Mouse (Mus musculus) right cerebral cortex, adult 2 months (tissue): ENCODE data around the gene Agpat3.
A peak's percentile ranks its signal among the peaks of the same experiment; 100 is the strongest.

Experiments
- DNase-seq, 2 experiments: peaks; one replicate each; pipeline ENCODE4 v3.0.0; 2021 to 2022; ENCODE audit warnings: low spot score in 2 of 2

Gene Agpat3

DNA sequence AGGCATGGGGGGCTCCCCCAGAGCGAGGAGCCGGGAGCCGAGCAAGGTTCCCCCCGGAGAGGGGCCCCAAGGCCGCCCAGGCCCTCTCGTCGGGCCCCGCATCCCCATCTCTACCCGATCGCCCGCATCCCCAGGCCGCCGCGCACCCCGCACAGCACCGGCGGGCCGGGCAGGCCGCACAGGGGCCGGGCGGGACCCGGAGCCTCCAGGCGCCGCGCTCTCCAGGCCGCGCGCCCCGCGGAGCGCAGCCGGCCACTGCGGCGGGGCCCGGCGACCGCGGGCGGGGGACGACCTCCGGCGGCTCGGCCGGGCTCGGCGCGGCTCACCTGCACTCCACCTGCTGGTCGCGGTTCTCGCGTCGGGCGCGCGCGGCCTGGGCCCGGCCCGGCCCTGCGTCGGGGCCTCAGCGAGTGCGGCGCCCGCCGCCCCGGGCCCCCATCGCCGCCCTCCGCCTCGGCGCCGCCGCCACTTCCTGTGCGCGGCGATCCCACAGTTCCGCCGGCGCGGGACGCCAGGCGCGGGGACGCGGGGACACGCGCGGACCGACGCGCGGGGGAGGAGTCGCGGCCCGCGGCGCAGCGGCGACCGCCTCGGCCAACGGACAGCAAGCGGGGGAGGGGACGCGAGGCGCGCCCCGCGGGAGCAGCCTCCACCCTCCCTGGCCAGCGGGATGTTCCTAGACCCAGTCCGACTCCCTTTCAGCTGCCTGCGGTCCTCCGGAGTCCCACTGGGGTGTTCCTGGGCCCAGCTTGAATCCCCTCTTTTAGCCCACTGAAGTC is at the start of gene Agpat3:
Gene Agpat3, minus strand, starts transcription at position 603 of the 779 bp plus-strand sequence.
- DNase-seq, result peak; percentile 33 to 59

DNA sequence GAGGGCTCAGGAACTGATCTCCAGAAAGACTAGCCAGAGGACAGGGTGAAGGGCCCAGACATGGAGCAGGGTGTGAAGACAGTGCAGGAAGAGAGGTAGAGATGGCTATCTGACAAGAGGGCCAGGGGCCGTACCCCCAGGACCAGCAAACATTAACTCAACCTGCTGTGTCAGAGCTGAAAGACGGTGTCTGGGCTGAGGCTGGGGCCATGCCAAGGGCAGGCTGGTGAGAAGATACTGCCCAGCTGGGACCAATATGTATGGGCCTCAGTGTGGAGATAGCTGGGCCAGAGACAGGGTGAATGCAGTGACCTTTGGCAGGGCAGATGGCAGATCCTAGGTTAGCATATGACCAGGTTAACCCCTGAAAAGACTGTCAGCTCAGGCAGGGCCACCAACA is 48.8 kb upstream of the Agpat3 start:
- no peak for DNase-seq

DNA sequence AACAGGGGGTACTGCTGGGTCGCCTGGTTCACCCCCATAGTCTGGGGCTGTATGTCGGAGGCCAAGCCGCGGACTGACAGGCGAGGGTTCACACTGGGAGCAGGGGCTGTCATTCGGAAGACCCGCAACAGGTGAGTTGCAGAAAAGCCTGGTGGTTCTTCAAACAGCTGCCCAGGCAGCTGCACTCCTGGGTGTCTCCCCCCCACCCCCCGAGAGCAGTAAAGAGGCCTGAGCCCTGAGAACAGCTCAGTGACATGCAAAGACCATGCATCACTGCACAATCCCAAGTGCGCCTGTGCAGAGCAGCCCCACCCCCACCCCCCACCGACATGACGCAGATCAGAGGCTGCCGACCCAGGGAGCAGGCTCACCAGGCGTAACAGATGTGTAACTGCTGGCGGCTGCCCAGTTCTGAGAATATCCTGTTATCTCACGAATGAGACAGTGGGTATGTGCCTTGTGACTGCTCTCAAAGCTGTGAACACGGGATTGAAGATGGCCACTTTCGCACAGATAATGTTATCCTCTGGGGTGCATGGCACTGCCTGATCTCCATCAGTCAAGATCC is 46.9 kb upstream of the Agpat3 start:
- peak in 1 of 2 experiments; percentile 30 for DNase-seq

DNA sequence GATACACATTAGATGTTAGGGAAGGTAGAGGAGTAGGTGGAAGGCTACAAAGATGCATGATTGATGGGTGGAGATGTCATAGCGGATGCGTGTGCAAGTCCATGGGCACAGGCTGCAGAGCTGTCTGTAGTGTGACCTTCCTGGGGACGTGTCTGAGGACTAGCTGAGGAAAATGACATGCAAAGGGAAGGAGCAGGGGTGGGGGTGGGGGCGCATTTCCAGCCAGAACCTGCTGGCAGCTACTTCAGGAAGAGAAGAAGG is 44.3 kb upstream of the Agpat3 start:
- no peak for DNase-seq

DNA sequence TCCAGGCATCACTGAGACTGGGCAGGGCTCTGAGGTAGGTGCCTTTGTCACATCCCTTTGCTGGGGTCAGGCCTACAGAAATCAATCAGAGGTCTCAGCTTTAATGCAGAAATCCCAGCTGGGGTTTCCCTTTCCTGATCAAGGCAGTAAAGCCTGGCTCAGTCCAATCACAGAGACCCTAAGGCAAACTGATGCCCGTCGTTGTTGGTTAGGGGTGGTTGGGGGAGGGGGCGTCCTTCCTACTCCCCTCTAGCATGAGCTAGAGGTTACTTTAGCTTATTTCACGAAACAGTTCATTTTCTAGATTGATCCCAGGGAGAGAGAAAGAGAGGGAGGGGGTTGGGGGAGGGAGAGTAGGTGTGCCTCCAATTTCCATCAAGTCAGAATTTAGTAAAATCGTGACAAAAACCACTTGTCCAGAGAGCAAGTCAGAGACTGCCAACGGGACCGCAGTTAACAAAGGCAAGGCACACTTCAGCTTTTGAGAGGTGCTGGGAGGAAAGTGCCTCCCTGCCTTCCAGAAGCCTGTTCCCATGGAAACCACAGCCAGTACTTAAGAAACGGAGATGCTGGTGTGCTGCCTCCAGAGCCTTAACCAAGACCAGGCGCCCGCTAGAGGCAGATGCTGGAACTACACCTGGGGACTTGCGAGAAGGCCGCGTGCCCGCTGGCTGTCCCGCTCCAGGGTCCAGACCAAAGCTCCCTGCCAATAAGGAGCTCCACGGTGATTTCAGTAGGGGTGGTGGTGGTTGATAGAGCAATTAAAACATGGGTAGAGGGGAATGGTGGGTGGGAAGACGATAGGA is 43.7 kb upstream of the Agpat3 start:
- peak; percentile 99 to 100 for DNase-seq

DNA sequence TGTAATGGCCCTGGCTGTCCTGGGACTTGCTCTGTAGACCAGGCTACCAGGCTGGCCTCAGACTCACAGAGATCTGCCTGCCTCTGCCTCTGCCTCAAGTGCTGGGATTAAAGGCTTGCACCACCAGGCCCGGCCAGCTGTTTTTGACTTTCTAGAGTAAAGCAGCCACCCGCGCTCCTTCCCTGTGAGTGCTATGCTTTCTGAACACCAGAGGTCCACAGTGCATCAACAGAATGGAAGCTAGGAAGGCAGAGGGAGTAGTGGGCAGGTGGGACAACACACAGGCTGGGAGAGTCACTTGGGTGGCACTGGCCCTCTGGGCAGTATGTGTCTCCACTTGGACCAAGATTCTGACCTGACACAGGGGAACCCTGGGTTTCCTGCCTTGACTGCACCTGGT is 43.1 kb upstream of the Agpat3 start:
- DNase-seq, result no peak

DNA sequence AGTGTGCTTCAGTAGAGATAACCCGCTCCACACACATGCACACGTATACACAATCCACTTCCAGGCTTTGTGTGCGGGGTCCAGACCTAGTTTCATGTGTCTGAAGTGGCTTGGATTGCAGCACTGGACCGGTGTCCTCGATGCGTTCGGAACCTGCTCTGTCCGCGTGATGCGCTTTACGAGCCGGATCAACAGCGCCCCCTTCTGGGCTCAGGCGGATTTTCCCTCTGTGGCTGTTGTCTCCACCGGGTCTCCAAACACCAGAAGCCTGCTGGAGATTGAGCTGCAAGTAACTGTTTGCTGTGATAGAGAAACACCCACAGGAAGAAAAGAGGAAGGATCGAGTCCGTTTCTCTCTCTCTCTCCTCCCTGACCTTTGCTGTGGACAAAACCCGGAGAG is 39.8 kb upstream of the Agpat3 start:
- DNase-seq, result peak; percentile 90

DNA sequence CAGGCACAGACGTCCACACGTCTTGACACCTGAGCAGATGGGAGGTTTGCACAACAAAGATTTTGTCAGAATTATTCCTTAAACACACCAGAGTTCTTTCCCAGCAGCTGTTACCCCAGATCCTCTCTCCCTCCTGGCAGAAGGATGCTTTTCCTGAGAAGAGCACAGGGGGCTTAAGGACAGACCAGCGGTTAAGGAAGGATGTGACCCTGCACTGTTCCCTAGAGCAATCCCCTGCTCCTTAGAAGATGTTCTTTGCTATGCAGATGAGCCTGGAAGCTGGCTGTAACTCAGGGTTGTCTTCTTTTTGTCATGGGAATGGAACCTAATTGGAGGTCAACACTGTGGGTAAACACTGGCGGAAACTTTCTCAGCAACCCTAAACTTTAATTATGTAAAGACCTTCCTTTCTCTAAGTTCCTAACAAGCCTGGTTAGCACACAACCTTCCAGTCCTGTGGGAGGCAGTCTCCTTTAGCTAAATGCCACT is 38.7 kb upstream of the Agpat3 start:
- DNase-seq, result no peak

DNA sequence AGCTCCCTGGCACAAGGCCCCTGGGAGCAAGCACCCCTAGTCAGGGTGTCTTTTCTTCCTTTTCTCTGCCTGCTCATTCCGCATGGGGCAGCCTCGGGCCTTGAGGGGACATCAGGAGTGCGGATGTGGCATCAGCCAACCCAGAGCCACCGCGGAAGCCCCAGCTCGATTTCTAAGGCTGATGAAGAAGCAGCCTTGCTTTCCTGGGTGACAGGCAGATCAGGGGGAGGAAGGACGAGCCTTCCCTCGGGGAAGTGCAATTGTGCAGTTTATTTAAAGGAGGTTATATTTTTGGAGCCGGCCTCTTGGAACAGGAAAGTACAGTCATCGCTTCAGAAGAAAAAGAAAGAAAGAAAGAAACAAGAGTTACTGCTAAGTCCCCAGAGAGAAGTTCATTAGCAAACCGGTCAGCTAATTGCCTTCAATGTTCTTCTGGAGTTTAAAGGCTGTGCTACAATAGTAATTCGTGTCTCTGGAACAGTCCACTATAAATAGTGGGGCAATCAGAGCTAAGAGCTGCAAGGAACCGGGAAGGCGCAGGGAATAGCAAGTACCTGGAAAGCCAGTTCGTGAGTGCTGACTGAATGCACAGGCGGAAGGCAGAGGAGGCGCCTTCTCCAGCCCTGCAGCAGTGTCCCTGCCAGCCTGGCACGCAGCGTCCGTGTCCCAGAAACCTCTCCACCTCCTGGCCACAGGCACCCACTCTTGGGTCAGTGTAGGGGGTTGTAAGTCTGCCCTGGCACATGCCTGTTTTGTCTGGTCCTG is 36.1 kb upstream of the Agpat3 start:
- DNase-seq, result peak; percentile 64 to 76

DNA sequence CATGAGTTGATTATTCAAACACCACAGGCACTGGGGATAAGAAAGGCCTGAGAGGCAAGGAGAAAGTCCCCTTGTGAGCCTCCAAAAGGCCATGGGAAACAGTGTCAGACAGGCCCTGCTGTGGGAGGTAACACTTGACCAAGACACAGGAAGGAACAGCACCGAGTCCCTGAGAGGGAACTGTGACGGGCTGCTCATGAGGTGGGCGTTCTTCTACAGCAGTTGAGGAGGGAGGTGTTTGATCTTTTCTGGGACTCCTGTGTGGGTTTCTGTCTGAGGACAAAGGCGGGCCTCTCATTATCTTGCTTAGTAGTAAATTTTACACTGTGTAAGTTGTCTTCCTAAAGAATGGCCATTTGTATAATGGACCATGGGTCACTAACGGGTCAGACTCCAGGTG is 33.2 kb upstream of the Agpat3 start:
- peak; percentile 35 to 60 for DNase-seq

DNA sequence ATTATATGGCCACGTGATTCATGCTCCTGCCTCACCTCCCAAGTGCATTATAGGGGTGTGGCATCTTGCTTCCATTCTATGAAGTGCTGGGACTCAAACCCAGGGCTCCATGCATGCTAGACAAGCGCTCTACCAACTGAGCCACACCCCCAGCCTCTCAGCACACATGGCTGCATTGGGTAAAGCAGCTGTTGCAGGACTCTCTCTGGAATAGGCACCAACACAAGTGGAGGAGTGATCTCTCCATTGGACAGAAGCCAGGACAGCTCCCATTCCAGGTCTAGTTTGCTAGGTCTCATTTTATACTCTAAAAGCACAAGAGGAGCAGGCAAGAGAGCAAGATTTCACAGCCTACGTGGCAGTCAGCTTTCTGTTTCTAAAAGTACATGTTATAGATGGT is 31.3 kb upstream of the Agpat3 start:
- DNase-seq, result no peak

DNA sequence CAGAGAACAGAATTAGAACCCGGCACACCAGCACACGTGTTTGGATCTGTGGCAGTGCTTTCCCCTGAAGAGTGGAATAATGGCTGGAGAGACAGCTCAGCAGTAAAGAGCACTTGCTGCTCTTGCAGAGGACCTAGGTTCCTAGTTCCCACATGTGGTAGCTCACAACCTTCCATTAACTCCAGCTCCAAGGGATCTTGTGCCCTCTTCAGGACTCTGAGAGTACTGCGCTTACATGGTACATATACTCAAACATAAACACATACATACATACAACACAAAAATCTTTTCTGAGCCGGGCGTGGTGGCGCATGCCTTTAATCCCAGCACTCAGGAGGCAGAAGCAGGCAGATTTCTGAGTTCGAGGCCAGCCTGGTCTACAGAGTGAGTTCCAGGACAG is 26.2 kb upstream of the Agpat3 start:
- DNase-seq, result no peak

DNA sequence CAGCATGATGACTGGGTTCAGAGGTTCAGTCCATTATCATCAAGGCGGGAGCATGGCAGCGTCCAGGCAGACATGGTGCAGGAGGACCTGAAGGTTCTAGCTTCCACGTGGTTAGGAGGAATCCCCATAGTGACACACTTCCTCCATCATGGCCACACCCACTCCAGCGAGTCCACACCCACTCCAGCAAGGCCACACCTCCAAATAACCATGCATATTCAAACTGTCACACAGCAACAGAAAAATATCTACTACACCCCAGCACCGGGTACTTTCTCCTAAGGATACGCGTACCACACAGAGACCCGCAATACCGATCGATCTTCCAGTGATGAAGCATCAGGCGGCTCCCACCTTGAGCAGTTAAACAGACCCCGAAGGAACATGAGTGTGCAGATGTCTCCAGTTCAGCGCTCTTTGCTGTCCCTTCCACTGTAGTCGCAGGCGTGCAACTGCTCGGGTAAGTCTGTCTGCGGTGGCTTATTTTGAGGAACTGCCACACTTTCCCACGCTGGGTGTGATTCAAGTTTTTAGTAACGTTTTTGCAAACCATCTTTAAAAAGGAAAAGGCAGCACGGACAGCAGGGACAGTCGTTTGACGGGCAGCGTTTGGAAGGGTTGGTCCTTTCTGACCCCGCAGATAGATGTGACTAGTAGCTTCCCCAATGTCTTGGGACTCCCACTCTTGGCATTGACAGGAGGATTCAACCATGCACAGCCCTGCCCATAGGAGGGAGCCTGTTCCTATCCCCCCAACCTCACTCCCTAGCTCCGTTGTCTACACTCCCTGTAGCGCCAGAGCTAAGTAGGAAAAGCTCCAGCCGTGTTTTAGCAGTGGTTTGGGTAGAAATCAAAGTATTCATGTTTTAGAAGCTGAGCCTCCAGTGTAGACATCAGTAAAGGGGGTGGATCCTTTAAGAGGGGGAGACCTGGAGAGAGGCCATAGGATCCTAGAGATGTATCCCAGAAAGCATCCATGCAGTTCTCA is 20.7 kb upstream of the Agpat3 start:
- peak; percentile 53 to 56 for DNase-seq

DNA sequence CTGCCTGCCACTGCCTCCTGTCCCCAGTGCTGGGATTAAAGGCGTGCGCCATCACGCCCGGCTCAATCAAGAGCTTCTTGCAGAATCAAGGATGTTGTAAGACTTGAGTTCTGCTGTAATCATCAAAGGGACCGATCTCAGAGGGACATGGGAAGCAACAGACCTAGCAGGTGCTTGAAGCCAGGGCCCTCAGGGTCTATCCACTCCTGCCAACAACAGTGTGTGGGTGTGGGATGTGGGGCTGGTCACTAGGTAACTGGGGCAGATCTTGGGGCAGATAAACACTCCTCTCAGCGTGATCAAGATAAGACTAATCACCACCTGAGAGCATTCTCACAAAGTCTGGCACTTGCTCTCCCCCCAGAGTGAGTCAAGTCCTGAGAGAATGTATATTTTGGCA is 19.5 kb upstream of the Agpat3 start:
- no peak for DNase-seq

DNA sequence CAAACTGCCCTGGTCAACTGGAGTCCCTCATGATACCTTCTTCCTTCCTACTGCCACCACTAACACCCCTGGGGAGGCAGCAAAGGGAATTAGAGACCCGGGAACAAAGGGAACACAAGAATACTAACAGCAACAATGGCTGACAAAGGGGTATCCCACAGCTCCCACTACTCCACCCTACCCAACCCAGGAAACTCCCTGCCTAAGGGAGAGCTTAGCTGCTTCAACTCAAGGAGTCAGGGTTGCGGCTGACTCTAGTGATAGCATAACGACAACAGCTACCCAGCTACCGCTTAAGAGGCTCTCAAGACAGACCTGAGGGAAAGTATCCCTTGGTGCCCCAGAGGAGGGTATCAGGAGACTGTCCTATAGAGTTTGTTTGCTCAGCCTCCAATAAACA is 15.3 kb upstream of the Agpat3 start:
- no peak for DNase-seq

DNA sequence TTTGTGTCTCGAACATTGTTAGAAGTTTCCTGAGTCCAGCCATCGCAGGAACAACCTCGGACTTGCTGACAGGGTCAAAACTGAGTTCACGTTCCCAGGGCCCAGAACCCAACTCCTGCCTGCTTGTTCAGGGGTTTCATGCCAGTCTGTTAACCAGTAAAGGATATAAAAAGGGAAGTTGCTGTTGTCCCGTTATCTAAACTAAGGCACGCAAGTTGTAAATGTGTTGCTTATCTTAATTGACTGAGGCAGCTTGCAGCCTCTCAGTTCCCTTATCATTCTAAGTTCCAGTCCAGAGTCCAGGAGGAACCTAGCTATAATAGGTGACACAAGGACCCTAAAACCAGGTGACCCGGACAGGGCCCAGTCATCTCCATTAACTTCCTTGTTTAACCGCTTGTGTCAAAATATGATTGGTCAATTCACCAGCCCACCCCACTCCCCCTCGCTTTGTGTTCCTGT is 14.6 kb upstream of the Agpat3 start:
- DNase-seq, result no peak

DNA sequence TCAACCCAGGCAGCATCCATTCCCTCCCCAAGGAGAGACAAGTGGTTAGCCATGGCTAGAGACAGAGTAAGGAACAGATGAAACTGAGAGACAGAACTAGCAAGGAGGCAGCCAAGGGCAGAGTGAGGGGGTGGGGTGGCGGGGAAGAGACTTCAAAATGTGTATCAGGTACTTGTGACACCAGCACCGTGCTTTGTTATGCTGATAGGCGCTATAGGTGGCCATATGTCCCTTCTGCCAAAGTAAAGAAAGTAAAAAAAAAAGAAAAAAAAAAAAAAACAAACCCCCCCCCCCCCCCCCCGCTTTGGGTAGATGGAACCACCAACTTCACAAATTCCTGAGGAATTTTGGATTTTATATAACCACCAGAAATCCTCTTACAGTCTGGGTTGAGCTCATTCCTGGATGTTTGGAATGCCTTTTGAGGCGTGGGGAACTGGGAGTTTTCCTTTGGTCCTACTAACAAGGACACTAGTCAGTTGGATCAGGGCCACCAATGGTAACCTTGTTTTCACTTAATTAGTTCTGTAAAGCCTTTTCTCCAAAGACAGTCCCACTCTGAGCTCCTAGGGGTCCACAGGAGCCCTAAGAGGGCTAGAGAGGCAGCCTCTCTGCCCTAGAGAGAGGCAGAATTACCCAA is 14.0 kb upstream of the Agpat3 start:
- DNase-seq, result no peak

DNA sequence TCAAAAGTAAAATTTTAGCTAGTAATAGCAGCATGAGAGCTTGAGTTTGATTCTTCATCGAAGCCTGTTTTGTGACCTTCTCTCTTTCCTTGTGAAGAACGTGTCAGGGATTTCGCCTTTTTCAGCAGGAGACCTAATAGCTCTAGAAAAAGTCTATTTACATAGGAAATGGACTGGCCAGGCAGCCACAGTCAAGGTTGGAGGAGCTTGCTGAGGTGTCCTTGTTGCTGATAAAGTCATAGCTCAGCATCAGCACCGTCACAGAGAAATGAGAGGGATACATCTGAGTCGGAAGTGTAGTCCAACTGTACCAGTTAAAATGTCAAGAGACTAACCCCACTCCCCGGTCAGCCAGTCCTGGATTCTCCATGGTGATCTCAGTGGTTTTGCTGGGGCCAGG is 13.3 kb upstream of the Agpat3 start:
- no peak for DNase-seq

DNA sequence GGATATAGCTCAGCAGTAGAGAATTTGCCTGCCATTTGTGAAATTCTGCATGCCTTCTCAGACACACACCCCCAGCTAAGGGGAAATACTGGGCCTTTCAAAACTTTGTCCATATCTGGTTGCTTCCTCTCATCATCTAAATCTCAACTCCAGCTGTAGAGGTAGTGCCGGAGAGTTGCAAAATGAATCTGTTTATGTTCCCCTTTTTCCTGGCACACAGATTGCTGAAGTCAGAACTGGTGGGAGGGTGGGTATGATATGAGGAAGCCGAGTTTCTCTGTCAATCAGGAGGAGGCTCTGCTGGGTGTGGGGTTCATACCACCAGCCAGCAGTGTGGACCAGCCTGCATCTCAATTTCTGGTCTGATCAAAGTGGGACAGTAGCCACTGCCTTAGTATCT is 11.8 kb upstream of the Agpat3 start:
- no peak for DNase-seq

DNA sequence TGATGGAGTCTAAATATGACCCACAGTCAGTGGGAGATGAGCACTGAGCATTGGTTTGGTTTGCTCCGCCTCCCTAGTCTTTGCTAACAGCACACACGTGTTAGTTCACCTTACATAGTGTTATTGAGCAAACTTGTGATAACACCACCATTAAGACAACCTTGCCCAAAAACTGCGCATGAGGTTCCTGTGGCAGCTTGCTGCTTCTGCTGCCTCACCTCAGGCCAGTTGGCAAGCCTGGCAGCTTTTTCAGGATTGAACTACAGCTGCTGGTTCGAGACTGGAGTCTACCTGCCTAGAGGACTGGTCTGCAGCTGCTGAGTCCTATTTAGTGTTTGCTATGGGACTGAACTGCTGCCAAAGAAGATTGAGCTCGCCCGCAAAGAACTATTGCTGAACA is 11.1 kb upstream of the Agpat3 start:
- DNase-seq, result no peak
